Mouse (Mus musculus) brain, embryonic 14.5 days (tissue): ENCODE results near the gene Ndufb10.

Source experiments
- CTCF ChIP-seq: fragments of 200-500 bp; IDR thresholded peaks from 2 replicates; pipeline ENCODE4 v1.5.1; 2012; ENCODE audit warnings: inconsistent platforms, mild to moderate bottlenecking, moderate library complexity, borderline replicate concordance; ENCODE audit not compliant: insufficient read depth, insufficient read length; ENCODE audit errors: extremely low read depth
- POLR2A ChIP-seq: fragments of 200-500 bp; IDR thresholded peaks from 2 replicates; pipeline ENCODE4 v1.6.1; 2012; ENCODE audit warnings: mild to moderate bottlenecking, inconsistent platforms, borderline replicate concordance; ENCODE audit not compliant: poor library complexity, insufficient read depth, insufficient read length, severe bottlenecking; ENCODE audit errors: extremely low read depth

DNA sequence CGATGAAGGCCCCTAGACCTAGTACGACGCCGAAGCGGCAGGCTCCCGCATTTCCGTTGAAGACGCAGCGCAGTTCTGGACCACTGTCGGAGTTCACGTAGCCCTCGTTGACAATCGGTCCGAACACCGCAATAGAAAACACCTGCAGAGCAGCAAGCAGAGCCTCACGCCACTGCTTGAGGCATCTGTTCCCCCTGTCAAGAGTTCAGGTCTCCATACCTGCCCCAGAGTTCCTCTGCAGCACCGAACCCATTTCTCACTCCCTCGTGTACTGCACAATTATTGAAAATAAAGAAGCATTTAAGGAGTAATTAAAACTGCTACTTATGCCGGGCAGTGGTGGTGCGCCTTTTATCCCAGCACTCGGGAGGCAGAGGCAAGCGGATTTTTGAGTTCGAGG, 36.7 kb downstream of the Ndufb10 start:
- TF ChIP-seq POLR2A (no peak), CTCF (no peak)
